Mouse (Mus musculus): ENCODE data around the gene Zdhhc22.

Gene Zdhhc22

DNA sequence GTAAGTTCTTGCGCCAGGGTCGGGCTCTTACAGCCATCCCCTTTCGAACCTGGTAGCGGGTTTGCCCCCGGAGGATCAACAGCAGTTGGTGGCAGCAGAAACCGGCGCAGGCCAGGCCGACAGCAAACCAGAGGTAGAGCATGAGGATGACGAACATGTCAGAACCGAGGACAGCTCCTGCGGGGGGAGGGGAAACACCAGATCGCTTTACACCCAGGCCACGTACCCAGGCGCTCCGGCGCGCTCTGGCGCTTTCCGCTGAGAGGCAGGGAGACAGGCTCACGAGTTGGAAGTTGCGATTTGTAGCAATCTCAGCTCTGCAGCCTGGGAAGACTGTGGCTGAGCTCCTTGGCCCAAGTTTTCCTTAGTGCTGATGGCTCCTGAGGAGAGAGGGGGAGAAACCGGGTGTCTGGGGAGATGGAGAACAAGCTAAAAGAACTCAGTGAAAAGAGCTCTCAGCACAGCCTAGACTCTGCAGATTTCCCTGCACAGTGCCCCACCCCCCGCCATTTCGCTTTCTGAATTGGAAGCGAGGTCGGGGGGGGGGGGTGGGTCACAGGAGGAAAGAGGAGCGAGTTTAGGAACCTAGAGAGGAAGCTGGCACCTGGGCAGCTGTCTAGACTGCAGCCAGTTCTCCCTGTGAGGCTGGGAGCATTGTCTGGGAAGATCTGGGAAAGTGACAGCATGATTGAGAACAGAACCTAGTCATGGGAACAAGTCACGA lies 6.6 kb downstream of the Zdhhc22 start:
- peak; percentile 49 for DNase-seq (ENCODE audit: low read depth, low spot score)

DNA sequence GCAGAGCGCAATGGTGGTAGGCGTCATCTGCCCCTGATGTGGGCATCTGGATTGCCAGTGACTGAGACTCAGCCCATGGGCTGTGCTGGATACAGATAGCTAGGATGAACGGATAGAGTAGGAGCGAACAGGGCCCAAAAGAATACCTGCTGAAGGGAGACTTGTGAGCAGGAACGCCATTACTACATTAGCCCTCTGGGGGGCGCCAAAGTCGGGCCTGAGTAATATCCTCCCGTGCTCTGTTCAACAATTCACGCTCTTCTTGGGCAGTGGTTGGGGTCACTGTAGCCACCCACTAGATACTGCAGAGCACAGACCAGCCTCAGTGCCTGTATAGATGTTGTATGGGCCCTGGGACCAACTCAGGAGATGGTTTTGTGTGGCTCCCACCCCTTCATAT lies 9.1 kb downstream of the Zdhhc22 start:
- Histone ChIP-seq H3K36me3 (ENCODE audit: control insufficient read depth, insufficient read depth, low read length, poor library complexity, severe bottlenecking) (no peaks in the 10 kb centered on the region; the same call in 1 of the 2 replicates), H3K27me3 (ENCODE audit: control insufficient read depth, insufficient read depth, low read length, poor library complexity, severe bottlenecking) (no peaks in the 10 kb centered on the region)
- peak; percentile 18 for DNase-seq (ENCODE audit: low read depth, low spot score)

More for the DNA sequence above, 6.6 kb downstream of the Zdhhc22 start:
- Histone ChIP-seq H3K36me3 (ENCODE audit: control insufficient read depth, insufficient read depth, low read length, poor library complexity, severe bottlenecking) (no peaks in the 10 kb centered on the region), H3K27me3 (ENCODE audit: control insufficient read depth, insufficient read depth, low read length, poor library complexity, severe bottlenecking) (no peaks in the 10 kb centered on the region)

GRCm38 (mm10) chr12:86977833-86978232 lies 12.4 kb downstream of the Zdhhc22 start:
- Histone ChIP-seq H3K27me3 (ENCODE audit: control insufficient read depth, insufficient read depth, low read length, poor library complexity, severe bottlenecking) (no peaks in the 10 kb centered on the region), H3K36me3 (ENCODE audit: control insufficient read depth, insufficient read depth, low read length, poor library complexity, severe bottlenecking) (no peaks in the 10 kb centered on the region; the same call in 1 of the 2 replicates)
- DNase-seq (ENCODE audit: low read depth, low spot score) = no peak

- peak; percentile 19 for DNase-seq (ENCODE audit: low read depth, low spot score)
- Histone ChIP-seq H3K36me3 (ENCODE audit: control insufficient read depth, insufficient read depth, low read length, poor library complexity, severe bottlenecking) (no peaks in the 10 kb centered on the region; the same call in 1 of the 2 replicates), H3K27me3 (ENCODE audit: control insufficient read depth, insufficient read depth, low read length, poor library complexity, severe bottlenecking) (no peaks in the 10 kb centered on the region)
Observed at GRCm38 (mm10) chr12:86976511-86977168, 13.6 kb downstream of the Zdhhc22 start.

DNA sequence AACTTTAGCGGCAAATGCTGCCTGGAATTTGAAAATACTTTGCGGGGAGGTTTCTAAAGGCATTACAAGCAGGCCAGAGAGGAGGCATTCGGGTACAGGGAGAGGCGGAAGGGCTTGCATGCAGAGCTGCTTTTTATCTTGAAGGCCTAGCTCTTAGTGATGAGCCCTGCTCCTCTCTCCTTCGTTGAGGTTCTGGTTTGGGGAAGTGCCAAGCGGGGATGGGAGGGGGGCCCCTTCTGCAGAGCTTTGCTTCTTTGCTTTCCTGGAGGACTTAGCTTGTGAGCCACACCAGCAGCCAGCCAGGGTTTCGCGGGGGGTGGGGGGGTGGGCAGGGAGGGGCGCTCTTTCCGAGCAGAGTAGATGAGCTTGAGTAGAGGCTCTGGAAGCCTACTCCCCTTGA lies 14.5 kb downstream of the Zdhhc22 start:
- no peaks in the 10 kb centered on the region; the same call in 1 of the 2 replicates for H3K36me3 ChIP-seq (ENCODE audit: control insufficient read depth, insufficient read depth, low read length, poor library complexity, severe bottlenecking)
- no peaks in the 10 kb centered on the region for H3K27me3 ChIP-seq (ENCODE audit: control insufficient read depth, insufficient read depth, low read length, poor library complexity, severe bottlenecking)
- no peak for DNase-seq (ENCODE audit: low read depth, low spot score)

DNA sequence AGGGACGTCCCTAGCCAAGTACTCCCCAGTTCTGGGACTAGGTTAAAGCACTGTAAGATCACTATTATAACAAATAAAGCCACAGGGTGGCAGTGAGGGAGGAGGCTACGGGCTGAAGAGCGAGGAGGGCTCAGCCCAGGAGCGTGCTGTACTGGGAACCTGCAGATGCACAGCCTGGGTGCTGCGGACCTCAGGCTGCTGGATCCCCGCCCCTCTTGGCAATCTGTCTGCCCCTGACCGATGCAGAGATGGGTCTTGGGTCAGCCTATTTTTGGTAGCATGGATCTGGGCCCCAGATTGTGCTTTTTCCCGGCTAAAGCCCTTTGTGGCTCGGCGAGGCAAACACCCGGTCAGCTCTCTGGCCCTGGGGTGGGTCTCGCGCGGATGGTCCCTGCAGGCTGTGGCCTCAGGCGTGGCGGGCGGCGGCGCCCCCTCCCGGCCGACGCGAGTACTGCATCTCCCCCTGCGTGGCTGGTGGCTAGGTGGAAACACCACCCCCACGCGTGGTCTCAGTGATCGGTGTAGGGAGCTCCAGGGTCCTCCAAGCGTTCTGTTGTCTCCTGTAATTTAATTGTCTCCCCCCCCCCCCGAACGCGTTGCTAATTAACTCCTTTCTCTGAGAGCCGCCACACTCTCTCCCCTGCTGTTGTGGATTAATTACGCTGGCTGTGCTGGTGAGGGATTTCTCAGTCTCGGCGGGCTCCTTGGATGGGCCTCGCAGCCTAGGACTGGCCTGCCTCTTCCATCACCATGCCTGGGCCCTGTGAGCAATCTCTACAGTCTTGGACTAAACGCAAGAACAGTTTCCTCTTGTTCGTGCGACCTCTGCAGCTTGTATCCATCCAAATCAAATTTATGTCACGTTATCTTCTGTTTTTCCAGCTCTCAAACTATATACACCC lies 15.6 kb downstream of the Zdhhc22 start:
- DNase-seq (ENCODE audit: low read depth, low spot score) = peak; percentile 66
- Histone ChIP-seq H3K36me3 (ENCODE audit: control insufficient read depth, insufficient read depth, low read length, poor library complexity, severe bottlenecking) (no peaks in the 10 kb centered on the region; the same call in 1 of the 2 replicates), H3K27me3 (ENCODE audit: control insufficient read depth, insufficient read depth, low read length, poor library complexity, severe bottlenecking) (no peaks in the 10 kb centered on the region)

- no peaks in the 10 kb centered on the region for H3K27me3 ChIP-seq (ENCODE audit: control insufficient read depth, insufficient read depth, low read length, poor library complexity, severe bottlenecking)
- no peaks in the 10 kb centered on the region; the same call in 1 of the 2 replicates for H3K36me3 ChIP-seq (ENCODE audit: control insufficient read depth, insufficient read depth, low read length, poor library complexity, severe bottlenecking)
- DNase-seq (ENCODE audit: low read depth, low spot score) = no peak
Observed at GRCm38 (mm10) chr12:86973706-86974105, 16.5 kb downstream of the Zdhhc22 start.

DNA sequence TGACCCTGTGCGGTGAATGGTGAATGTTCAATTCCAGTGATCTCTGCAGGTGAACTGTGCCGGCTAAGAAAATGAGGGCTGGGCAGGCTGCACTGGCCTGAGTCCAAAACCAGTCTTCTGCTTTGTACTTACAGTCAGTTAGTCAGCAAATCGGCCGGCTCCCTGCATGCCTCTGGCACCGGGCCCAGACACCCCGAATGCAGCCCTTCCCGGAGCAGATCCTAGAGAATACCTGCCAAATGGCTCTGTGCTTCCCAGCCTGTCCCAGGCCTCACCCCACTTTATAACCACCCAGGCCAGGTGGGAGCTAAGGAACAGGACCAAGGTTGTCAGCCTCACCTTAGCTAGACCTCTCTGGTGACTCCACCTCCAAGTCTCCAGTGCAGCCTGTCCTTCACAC lies 17.0 kb downstream of the Zdhhc22 start:
- H3K27me3 ChIP-seq (ENCODE audit: control insufficient read depth, insufficient read depth, low read length, poor library complexity, severe bottlenecking) = no peaks in the 10 kb centered on the region
- DNase-seq (ENCODE audit: low read depth, low spot score) = no peak

GRCm38 (mm10) chr12:86971089-86971488 lies 19.1 kb downstream of the Zdhhc22 start:
- no peaks in the 10 kb centered on the region for H3K27me3 ChIP-seq (ENCODE audit: control insufficient read depth, insufficient read depth, low read length, poor library complexity, severe bottlenecking)
- DNase-seq (ENCODE audit: low read depth, low spot score) = no peak
- no peaks in the 10 kb centered on the region for H3K36me3 ChIP-seq (ENCODE audit: control insufficient read depth, insufficient read depth, low read length, poor library complexity, severe bottlenecking)

More for the DNA sequence above, 17.0 kb downstream of the Zdhhc22 start:
- no peaks in the 10 kb centered on the region; the same call in 1 of the 2 replicates for H3K36me3 ChIP-seq (ENCODE audit: control insufficient read depth, insufficient read depth, low read length, poor library complexity, severe bottlenecking)

DNA sequence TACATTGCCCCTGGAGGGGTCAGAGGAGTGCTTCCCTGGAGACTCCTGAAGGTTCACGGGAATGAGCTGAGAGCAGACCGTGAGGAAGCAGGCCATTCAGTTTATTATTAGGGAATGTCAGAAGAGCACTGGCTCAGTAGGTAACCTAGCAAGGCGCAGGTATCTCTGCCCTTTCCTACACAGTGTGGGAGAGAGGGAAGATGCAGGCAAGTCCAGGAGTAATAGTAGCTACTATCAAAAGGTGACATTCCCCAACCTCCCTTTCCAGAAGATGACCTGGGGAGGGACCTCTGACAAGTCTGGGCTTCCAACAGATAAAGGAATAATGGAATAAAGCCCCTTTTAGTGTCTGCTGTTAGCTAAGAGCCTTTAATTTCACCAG lies 21.0 kb downstream of the Zdhhc22 start:
- no peak for DNase-seq (ENCODE audit: low read depth, low spot score)
- H3K27me3 ChIP-seq (ENCODE audit: control insufficient read depth, insufficient read depth, low read length, poor library complexity, severe bottlenecking) = no peaks in the 10 kb centered on the region
- no peaks in the 10 kb centered on the region for H3K36me3 ChIP-seq (ENCODE audit: control insufficient read depth, insufficient read depth, low read length, poor library complexity, severe bottlenecking)

DNA sequence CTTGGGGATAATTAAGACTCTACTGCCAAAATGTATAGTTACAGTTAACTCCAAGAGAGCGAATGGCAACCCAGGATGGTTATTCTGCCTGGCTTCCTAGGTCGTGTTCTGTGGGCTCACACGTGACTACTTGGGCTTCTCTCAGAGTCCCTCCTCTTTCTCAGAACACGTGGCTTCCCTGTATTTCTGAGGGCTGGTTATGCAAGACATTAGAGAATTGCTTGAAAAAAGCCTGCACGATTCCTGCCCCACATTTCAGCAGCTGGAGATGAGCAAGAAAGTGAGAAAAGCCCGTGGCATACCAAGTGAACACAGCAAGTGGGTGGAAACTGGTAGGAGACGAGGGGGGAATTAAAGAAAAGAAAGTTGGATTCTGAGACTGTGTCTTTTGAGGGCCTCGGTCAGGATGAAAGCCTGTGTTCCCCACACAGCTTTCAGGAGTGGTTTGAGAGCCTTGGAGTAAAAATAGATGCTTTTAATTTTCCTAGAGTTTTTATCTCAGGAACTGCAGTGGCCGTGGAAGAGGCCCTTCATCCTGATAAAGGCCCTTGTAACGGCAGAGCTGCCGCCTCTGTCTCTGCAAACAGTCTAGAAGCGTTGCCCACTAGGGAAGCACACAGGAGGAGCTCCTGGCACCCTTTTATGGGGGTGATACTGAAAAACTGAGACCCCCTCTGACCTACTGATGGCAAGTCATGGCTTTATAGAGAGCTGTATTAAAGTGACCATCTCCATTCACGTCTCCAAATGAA lies 21.6 kb downstream of the Zdhhc22 start:
- H3K27me3 ChIP-seq (ENCODE audit: control insufficient read depth, insufficient read depth, low read length, poor library complexity, severe bottlenecking) = no peaks in the 10 kb centered on the region
- DNase-seq (ENCODE audit: low read depth, low spot score) = no peak
- H3K36me3 ChIP-seq (ENCODE audit: control insufficient read depth, insufficient read depth, low read length, poor library complexity, severe bottlenecking) = no peaks in the 10 kb centered on the region

- H3K36me3 ChIP-seq (ENCODE audit: control insufficient read depth, insufficient read depth, low read length, poor library complexity, severe bottlenecking) = peaks cover 9% of the 10 kb centered on the region
- DNase-seq (ENCODE audit: low read depth, low spot score) = no peak
- no peaks in the 10 kb centered on the region for H3K27me3 ChIP-seq (ENCODE audit: control insufficient read depth, insufficient read depth, low read length, poor library complexity, severe bottlenecking)
Observed at GRCm38 (mm10) chr12:86965237-86965799, 24.9 kb downstream of the Zdhhc22 start.

- Histone ChIP-seq H3K27me3 (ENCODE audit: control insufficient read depth, insufficient read depth, low read length, poor library complexity, severe bottlenecking) (no peaks in the 10 kb centered on the region), H3K36me3 (ENCODE audit: control insufficient read depth, insufficient read depth, low read length, poor library complexity, severe bottlenecking) (peaks cover 12% of the 10 kb centered on the region)
- DNase-seq (ENCODE audit: low read depth, low spot score) = no peak
Observed at GRCm38 (mm10) chr12:86964278-86965057, 25.8 kb downstream of the Zdhhc22 start.
